Mouse (Mus musculus): ENCODE data around the gene Oprd1. TPM values are rescaled to one million over a fixed set of nuclear protein-coding genes. Genes with fewer than 3 reads are reported as not detected.

Oprd1 gene
- total RNA-seq, 2 experiments from 2014 or later: 0.09 TPM; not detected in 1

DNA sequence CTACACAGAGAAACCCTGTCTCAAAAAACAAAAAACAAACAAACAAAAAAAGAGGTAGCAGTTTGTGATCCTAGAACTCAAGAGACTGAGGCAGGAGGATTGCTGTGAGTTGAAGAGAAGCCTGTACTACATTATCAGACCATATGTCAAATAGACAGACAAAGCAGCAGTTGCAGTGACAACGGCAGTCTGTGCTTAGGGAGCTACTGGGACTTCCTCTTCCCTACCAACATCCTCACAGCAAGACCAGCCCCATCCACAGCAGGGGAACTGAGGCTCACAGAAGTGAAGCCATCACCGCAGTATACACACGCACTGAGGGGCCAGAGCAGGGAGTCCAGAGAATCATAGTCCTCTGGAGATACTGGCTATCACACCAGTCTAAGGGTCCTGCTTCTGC, 78.7 kb downstream of the Oprd1 start:
- no peak for ATAC-seq (replicated peaks; ENCODE audit: low FRiP score, poor library complexity, severe bottlenecking)

DNA sequence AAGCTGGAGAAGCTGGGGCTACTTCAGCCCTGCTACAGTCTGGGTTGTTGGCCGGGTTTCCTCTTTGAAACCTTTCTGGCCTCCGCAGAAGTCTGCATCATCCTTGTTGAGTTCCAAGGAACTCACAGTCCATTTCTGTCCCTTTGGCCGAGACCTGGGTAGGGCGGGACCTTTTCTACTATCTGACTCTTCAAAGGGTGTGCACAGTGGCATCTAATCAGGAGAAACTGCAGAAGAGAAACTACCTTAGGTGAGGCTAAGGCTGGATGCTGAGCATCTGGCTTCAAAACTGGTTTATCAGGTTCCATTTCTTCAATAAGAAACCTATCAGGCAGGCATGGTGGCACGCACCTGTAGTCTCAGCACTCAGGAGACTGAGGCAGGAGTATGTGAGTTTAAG, 79.7 kb downstream of the Oprd1 start:
- ATAC-seq (replicated peaks; ENCODE audit: low FRiP score, poor library complexity, severe bottlenecking): no peak

DNA sequence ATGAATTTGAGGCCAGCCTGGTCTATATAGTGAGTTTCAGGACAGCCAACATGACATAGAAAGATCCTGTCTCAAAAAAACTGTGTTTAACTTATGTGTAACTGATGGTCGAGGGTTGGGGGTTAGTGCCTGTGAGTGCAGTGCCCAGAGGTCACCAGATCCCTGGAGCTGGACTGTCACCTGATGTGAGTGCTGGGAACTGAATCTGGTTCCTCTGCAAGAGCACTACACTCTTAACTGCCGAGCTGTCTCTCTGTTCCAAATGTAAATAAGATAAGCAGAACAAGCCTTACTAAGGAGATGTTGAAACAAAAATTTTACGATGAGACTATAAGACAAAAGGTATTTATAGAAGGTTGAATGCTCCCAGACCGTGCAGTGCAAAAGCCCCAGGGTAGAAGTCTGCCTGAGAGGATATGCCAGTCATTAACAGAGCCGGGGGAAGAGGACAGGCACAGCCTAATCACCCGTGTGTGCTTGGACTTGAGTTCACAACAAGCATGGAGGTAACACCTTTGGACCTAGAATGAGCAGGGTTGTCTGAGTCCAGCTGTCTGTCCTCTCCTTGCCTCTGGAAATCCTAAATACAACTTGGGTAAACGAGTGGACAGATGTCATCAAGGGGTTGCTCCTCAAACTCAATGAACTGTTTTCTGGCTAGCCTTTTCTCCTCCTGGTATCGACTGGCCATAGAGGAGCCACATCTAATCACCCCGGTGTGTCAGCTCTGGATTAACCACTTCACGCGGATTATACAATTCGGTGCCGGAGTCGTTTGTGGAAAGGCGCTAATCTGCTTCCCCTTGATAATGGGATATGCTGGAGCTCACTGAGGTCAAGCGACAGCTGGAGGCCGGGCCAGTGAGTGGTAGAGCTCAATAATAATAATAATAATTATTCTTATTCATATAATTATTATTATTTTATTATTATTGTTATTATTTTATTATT, 81.1 kb downstream of the Oprd1 start:
- ATAC-seq (replicated peaks; ENCODE audit: low FRiP score, poor library complexity, severe bottlenecking): no peak

DNA sequence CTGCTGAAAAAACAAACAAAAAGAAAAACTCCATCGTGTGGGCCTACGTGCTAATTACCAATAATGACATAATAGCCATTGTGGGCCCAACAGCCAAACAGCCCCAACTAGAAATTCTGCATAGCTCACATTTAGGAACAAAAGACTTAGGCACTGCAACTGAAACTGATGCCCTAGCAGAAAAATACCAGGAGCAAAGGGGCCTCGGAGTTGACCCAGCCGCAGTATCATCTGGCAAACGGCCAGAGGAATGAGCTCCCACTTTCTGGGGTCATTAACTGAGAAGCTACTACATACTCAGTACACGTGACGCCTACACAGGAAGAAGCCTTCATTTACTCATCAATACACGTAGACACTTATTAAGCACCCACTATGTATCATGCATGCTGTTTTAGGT, 82.0 kb downstream of the Oprd1 start:
- ATAC-seq (replicated peaks; ENCODE audit: low FRiP score, poor library complexity, severe bottlenecking): no peak

Other genes starting within 250 kb of the Oprd1 start
- gene Tmem200b, start 222.7 kb downstream of the Oprd1 start, total RNA-seq (2015; ENCODE audit: low replicate concordance): not detected in 2 replicates
- 2.0 TPM in 1 of 2 replicates, not detected in the other for gene Tmem200b, start 222.7 kb downstream of the Oprd1 start, total RNA-seq (2017; ENCODE audit: low replicate concordance)
- gene Gm10300, start 69.8 kb downstream of the Oprd1 start, total RNA-seq (2015; ENCODE audit: low replicate concordance): 2.7 TPM in 1 of 2 replicates, not detected in the other
- 3.7 and 3.9 TPM in 2 replicates for gene Gm10300, start 69.8 kb downstream of the Oprd1 start, total RNA-seq (2017; ENCODE audit: low replicate concordance)
- gene Epb41, start 69.2 kb downstream of the Oprd1 start, total RNA-seq (2015; ENCODE audit: low replicate concordance): 1,733 and 1,940 TPM in 2 replicates
- gene Epb41, start 69.2 kb downstream of the Oprd1 start, total RNA-seq (2017; ENCODE audit: low replicate concordance): 3,282 and 3,570 TPM in 2 replicates
- gene Ythdf2, start 67.8 kb upstream of the Oprd1 start, total RNA-seq (2015; ENCODE audit: low replicate concordance): 14.0 and 16.1 TPM in 2 replicates
- gene Ythdf2, start 67.8 kb upstream of the Oprd1 start, total RNA-seq (2017; ENCODE audit: low replicate concordance): 15.0 and 43.1 TPM in 2 replicates
- gene Gmeb1, start 117.1 kb upstream of the Oprd1 start, total RNA-seq (2015; ENCODE audit: low replicate concordance): 7.5 and 12.5 TPM in 2 replicates
- 10.3 and 12.5 TPM in 2 replicates for gene Gmeb1, start 117.1 kb upstream of the Oprd1 start, total RNA-seq (2017; ENCODE audit: low replicate concordance)
- 10.2 and 13.0 TPM in 2 replicates for gene Taf12, start 129.9 kb upstream of the Oprd1 start, total RNA-seq (2015; ENCODE audit: low replicate concordance)
- gene Taf12, start 129.9 kb upstream of the Oprd1 start, total RNA-seq (2017; ENCODE audit: low replicate concordance): 8.9 and 18.8 TPM in 2 replicates
- gene Rab42, start 158.9 kb upstream of the Oprd1 start, total RNA-seq (2015; ENCODE audit: low replicate concordance): not detected in 2 replicates
- gene Rab42, start 158.9 kb upstream of the Oprd1 start, total RNA-seq (2017; ENCODE audit: low replicate concordance): not detected in 2 replicates
- 11.9 and 12.5 TPM in 2 replicates for gene Trnau1ap, start 185.1 kb upstream of the Oprd1 start, total RNA-seq (2015; ENCODE audit: low replicate concordance)
- gene Trnau1ap, start 185.1 kb upstream of the Oprd1 start, total RNA-seq (2017; ENCODE audit: low replicate concordance): 12.4 and 13.2 TPM in 2 replicates
- 5.6 and 16.1 TPM in 2 replicates for gene Rcc1, start 209.1 kb upstream of the Oprd1 start, total RNA-seq (2015; ENCODE audit: low replicate concordance)
- 12.4 and 17.8 TPM in 2 replicates for gene Rcc1, start 209.1 kb upstream of the Oprd1 start, total RNA-seq (2017; ENCODE audit: low replicate concordance)